Mouse (Mus musculus) lung, postnatal 10 days (tissue): Measurements from ENCODE around the gene Dazl.
"Not testable (repeated sequence)": the region's sequence is repeated elsewhere in the genome, so short reads cannot be mapped to it uniquely, and the experiment has no call there.

Experiments used
- DNase-seq: peaks from one replicate; pipeline ENCODE4 v3.0.0; 2021

The Dazl gene

DNA sequence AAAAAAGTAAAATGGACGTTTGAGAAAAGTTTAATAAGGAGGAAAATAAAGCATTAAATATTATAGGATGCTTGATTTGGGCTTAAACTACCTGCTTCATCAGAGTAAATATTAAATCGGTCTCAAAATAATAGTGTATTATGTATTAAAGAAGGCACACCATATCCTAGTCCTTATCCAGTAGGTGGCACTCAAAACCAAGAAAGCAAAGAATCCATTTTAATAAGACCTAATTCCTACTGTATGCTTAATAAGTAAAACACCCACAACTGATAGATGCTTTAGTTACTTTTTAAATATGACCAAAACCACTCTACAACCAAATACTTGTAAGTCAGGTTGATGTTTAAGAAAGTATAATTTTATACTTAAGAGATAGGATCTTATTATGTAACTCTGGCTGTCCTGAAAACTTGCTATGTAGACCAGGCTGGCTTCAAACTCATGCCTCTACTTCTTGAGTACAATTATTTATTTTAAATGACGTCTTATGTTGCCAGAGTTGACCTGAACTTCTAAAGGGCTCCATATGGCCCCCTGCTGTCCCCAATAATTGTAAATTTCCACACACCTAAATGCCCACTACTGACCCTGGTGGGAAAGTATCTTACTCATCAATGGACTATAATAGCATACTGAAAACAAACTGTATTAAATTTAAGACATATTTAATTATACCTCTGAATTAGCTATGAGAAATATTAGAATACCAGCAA, 1.8 kb downstream of the Dazl start:
- DNase-seq = no peak

DNA sequence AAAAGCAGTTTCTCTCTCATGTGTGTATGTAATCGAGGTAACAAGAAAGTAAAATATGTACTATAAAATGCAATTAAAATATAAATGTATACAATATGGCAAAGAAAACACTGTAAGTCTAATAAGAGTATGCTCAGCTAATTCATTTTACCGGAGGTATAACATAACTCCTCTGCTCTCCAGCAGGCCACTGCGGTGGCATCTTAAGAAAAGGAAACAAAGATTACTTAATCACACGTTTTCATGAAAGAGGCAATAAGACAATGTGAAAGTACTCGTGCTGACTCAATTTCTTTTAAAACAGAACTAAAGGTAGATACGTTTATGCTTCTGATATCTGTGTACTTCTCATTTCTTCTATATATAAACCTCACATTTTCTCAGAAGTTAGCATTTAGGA, 8.6 kb downstream of the Dazl start:
- no peak for DNase-seq

GRCm38 (mm10) chr17:50261615-50262014, 31.8 kb downstream of the Dazl start:
- DNase-seq = not testable (repeated sequence)

DNA sequence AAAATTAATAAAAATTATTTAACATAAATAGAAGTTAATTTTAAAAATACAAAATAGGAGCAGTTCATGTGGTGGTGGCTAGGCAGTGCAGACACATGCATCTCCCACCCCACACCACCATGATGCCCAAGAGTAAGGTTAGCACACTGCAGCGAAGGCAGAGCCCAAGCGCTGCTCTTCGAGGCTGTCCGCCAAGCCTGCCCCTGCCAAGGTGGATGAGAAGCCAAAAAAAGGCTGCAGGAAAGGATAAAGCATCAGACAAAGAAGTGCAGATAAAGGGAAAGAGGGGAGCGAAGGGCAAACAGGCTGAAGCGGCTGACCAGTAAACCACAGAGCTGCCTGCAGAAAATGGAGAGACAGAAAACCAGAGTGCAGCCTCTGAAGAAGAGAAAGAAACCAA, 32.6 kb downstream of the Dazl start:
- no peak for DNase-seq

DNA sequence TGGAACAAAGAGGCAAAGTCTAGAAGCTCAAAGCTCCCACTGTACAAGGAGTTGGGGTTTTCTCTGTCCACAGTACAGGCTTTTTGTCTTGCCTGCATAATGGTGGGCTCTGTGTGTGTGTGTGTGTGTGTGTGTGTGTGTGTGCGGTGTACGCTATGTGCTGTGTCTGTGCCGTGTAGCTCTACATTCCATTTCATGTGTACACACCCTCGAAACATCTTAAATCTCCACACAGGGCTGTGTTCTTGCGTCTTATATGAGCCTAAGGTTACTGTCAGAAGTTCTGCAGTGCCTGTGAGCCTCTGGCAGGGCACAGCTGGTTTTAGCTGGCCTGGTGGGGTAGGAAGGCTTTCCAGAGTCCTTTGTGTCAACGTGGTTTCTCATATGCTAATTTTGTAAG, 46.8 kb downstream of the Dazl start:
- no peak for DNase-seq

- DNase-seq = no peak
Measured at GRCm38 (mm10) chr17:50244675-50245074, 48.8 kb downstream of the Dazl start.

DNA sequence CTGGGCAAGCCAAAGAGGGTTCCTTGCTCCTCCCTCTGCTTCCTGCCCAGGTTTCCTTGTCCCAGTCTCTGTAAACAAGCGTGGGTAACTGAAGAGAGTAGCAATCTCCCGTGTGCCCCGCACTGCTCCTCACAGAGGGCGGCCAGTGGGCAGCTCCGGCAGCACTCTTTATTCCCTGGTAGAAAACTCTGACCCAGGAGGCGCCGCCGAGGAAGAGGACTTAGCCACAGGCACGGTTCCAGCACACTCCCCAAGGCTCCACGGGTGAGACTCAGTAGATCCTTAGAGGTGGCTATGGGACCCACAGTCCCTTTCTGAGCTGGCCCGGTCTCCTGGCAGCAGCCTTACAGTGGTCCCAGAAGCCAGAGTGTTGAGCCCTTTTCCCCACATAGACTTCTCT, 50.1 kb downstream of the Dazl start:
- DNase-seq = no peak

- DNase-seq = no peak
Measured at GRCm38 (mm10) chr17:50237818-50238610, 55.4 kb downstream of the Dazl start.

DNA sequence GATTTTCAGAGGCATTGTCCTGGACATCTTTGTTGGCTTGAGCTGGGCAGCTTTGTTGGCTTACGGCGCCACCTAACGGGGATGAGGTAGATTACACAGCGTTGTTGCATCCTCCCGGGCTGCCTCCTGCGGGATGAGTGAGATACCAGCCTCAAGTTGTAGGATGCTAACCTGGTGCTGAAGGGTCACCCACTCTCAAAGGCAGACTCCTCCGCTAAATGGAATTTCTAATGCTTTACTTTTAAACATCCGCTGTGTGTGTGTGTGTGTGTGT, 56.1 kb downstream of the Dazl start:
- peak; percentile 86 for DNase-seq

GRCm38 (mm10) chr17:50236702-50237435, 56.6 kb downstream of the Dazl start:
- no peak for DNase-seq

GRCm38 (mm10) chr17:50235943-50236701, 57.3 kb downstream of the Dazl start:
- DNase-seq = no peak

DNA sequence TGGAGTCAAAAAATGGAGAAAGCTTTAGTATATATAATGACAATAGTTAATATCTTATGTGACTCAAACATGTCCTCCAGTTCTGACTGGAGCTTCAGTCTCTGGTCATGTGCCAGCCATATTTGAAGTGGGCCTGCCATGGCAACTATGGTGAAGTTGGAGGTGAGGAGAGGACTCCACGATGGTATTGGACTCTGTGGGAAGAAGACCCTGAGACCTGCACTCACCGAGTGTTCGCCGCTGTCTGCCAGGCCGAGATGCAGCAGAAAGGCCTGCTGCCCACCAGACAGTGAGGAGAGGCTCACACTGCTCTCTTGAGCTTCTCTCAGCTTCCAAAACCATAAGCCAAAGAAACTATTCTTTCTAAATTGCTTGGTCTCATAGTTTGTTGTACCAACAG, 59.5 kb downstream of the Dazl start:
- DNase-seq = no peak

DNA sequence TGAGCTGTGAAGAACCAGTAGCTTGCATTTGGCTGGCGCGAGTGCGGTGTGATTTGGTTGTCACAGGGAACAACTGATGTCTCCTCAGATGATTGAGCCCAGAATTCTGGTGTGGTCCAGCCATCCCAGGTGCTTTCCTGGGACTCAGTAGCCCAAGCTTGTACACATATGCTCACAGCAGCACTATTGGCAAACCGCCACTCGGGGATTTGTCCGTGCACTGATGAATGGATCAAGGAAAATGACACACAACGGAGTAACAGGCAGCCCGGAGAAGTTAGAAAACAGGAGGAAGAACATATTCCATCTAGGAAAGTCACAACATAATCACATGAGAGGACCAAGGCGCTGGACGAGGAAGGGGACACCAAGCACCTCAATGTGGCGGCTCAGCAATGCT, 60.6 kb downstream of the Dazl start:
- no peak for DNase-seq

DNA sequence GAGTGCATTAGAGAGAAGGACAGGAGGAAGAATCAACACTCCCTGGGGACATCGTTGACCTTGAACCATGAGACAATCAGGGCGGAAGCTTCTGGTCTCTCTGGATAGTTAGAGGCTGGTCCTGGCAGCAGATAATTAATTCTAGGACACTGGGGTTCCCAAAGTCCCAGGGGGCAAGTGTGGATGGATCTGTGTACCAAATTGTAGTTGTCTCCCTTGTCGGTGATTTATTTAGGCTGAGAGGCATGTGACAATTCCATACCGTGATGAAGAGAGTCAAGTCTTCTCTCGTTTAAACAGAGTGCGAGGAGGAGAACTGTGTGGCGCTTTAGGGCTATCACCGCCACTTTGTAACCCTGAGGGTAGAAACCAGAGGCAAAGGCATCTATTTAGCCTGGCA, 62.2 kb downstream of the Dazl start:
- DNase-seq = no peak

- DNase-seq = no peak
Measured at GRCm38 (mm10) chr17:50229534-50229933, 63.9 kb downstream of the Dazl start.
